Comparison of ENCODE assay signal across 8 mouse cellular contexts in genomic region chr4:41226351-41226750, GRCm38 (mm10). TPM values are rescaled to one million over a fixed set of nuclear protein-coding genes. Genes with fewer than 3 reads are reported as not detected.
DNase-seq lines count a peak whose midpoint lies in the region; ATAC-seq and TF ChIP-seq lines count a peak whose summit lies in the region.

No protein-coding gene starts in this region.

- H3K36me3 ChIP-seq in intestine, postnatal 0 days (ENCODE audit: control insufficient read depth, insufficient read depth), result peaks cover 65% of the 10 kb centered on the region
- peaks cover 19% of the 10 kb centered on the region for H3K36me3 ChIP-seq in intestine, embryonic 16.5 days (ENCODE audit: control insufficient read depth, insufficient read depth, low read length)
- peaks cover 99% of the 10 kb centered on the region for H3K36me3 ChIP-seq in G1E (replicated peaks)

- no peak overlapping the region for H3K9ac ChIP-seq in intestine, postnatal 0 days (ENCODE audit: low read depth, low read length)
- no peak overlapping the region for H3K9ac ChIP-seq in intestine, embryonic 16.5 days (ENCODE audit: low read depth, low read length)

- ATAC-seq in intestine, postnatal 0 days, result no peak
- ATAC-seq in intestine, embryonic 16.5 days, result no peak
- 0 out of 2 replicates have a peak, but pooled peaks have one; percentile 8 for ATAC-seq in G1E (ENCODE audit: extremely low read depth, insufficient number of reproducible peaks, low FRiP score, poor library complexity, severe bottlenecking)

- DNase-seq in G1E (ENCODE audit: low spot score), result no peak
- peak; percentile 24 to 47 for DNase-seq in cerebellum, adult 2 months
- peak; percentile 8 to 16 for DNase-seq in gastrocnemius, adult 8-10 months (ENCODE audit: low spot score in 2 of 2)
- peak; percentile 13 to 37 for DNase-seq in left cerebral cortex, adult 8-10 months (ENCODE audit: low spot score in 2 of 2)
- peak; percentile 52 for DNase-seq in retina, postnatal 1 day
- no peak for DNase-seq in urinary bladder, adult 2 months (ENCODE audit: low spot score)

- H3K27me3 ChIP-seq in intestine, postnatal 0 days (replicated peaks; ENCODE audit: control insufficient read depth, insufficient read depth, low read length), result no peaks in the 10 kb centered on the region
- no peaks in the 10 kb centered on the region for H3K27me3 ChIP-seq in intestine, embryonic 16.5 days (replicated peaks; ENCODE audit: control insufficient read depth, insufficient read depth, low read length)
- no peaks in the 10 kb centered on the region for H3K27me3 ChIP-seq in G1E (ENCODE audit: insufficient read depth, low read length)
- no peaks in the 10 kb centered on the region for H3K27me3 ChIP-seq in cerebellum, adult 2 months (ENCODE audit: control insufficient read depth, insufficient read depth, low read length)

- no peak for TF ChIP-seq POLR2A in cerebellum, adult 2 months (IDR thresholded peaks at IDR 0.05; ENCODE audit: borderline replicate concordance, insufficient read depth, low read length)

- peak; percentile 67 for TF ChIP-seq CTCF in intestine, postnatal 0 days (IDR thresholded peaks at IDR 0.05; ENCODE audit: low read depth)
- peak; percentile 35; the same call in 1 of the 2 replicates for TF ChIP-seq CTCF in G1E (IDR thresholded peaks at IDR 0.05; ENCODE audit: low read depth, low read length)
- peak; percentile 58; the same call in 1 of the 2 replicates for TF ChIP-seq CTCF in cerebellum, adult 2 months (IDR thresholded peaks at IDR 0.05; ENCODE audit: borderline replicate concordance, insufficient read depth, low read depth, low read length)

- WGBS in intestine, postnatal 0 days, result 76% methylated on average over 3 of the region's 3 CpGs
- WGBS in intestine, embryonic 16.5 days, result 78% methylated on average over 3 of the region's 3 CpGs
- 75% methylated on average over 3 of the region's 3 CpGs for WGBS in cerebellum, adult 2 months

- no peak overlapping the region for H3K27ac ChIP-seq in intestine, postnatal 0 days (ENCODE audit: low read depth, low read length)
- no peak overlapping the region for H3K27ac ChIP-seq in intestine, embryonic 16.5 days (ENCODE audit: low read length)
- no peak overlapping the region for H3K27ac ChIP-seq in cerebellum, adult 2 months (ENCODE audit: insufficient read depth, low read length)

- H3K4me1 ChIP-seq in intestine, postnatal 0 days (replicated peaks; ENCODE audit: control insufficient read depth, insufficient read depth, low read length), result no peaks in the 10 kb centered on the region
- no peaks in the 10 kb centered on the region for H3K4me1 ChIP-seq in intestine, embryonic 16.5 days (ENCODE audit: control insufficient read depth, insufficient read depth, low read length)
- no peaks in the 10 kb centered on the region for H3K4me1 ChIP-seq in G1E (ENCODE audit: insufficient read depth, low read depth, low read length)
- H3K4me1 ChIP-seq in cerebellum, adult 2 months (ENCODE audit: control insufficient read depth, insufficient read depth, low read length), result no peaks in the 10 kb centered on the region

- no peak overlapping the region for H3K4me2 ChIP-seq in intestine, postnatal 0 days (replicated peaks; ENCODE audit: low read depth)
- H3K4me2 ChIP-seq in intestine, embryonic 16.5 days (ENCODE audit: low read depth, low read length), result no peak overlapping the region

- no peaks in the 10 kb centered on the region for H3K9me3 ChIP-seq in intestine, postnatal 0 days (ENCODE audit: control insufficient read depth)
- no peaks in the 10 kb centered on the region for H3K9me3 ChIP-seq in intestine, embryonic 16.5 days (ENCODE audit: control insufficient read depth, low read length)
- no peaks in the 10 kb centered on the region for H3K9me3 ChIP-seq in G1E (replicated peaks)

- H3K4me3 ChIP-seq in intestine, postnatal 0 days (ENCODE audit: low read depth, low read length), result no peak overlapping the region
- H3K4me3 ChIP-seq in intestine, embryonic 16.5 days (ENCODE audit: low read length), result no peak overlapping the region
- no peak overlapping the region for H3K4me3 ChIP-seq in G1E (ENCODE audit: low read depth, low read length)
- no peak overlapping the region for H3K4me3 ChIP-seq in cerebellum, adult 2 months (replicated peaks; ENCODE audit: insufficient read depth, low read depth, low read length)

RNA-seq across cellular contexts. Expression of gene Ubap2, which starts 48.6 kb away (rescaled TPM):
- polyA plus RNA-seq in intestine, postnatal 0 days (2015; fragmentation: Nextera tagmentation; extraction: Ambion mirVana), result 15.3 and 17.7 TPM in 2 replicates
- 41.0 and 44.3 TPM in 2 replicates for polyA plus RNA-seq in intestine, embryonic 16.5 days (2015; fragmentation: Nextera tagmentation; extraction: Ambion mirVana)
- 116 and 135 TPM in 2 replicates for total RNA-seq in G1E (2014; fragmentation: Nextera tagmentation)
- 12.0 and 14.3 TPM in 2 replicates for total RNA-seq in G1E (2017)
- 552 and 920 TPM in 2 replicates for polyA plus RNA-seq in G1E (2012)
- 27.4 and 30.8 TPM in 2 replicates for polyA plus RNA-seq in cerebellum, adult 2 months (2012; rRNA removed)
- 10 to 100 TPM; 72.8 to 87.2 (median 82.4) TPM for total RNA-seq in gastrocnemius, adult 8-10 months (2022)
- total RNA-seq in left cerebral cortex, adult 8-10 months (2022), result 10 to 100 TPM; 38.8 to 46.3 (median 45.3) TPM
- polyA plus RNA-seq in urinary bladder, adult 2 months (2012; rRNA removed), result 19.0 and 30.8 TPM in 2 replicates

Comparison
In these comparisons a context has a peak if more than half of its experiments do, and no peak if none do; other contexts are left out.
1. DNase-seq: peak in cerebellum, adult 2 months (2 of 2), gastrocnemius, adult 8-10 months (2 of 2), left cerebral cortex, adult 8-10 months (2 of 2) and retina, postnatal 1 day (single experiment); none in G1E (single experiment) and urinary bladder, adult 2 months (single experiment).
2. RNA of gene Ubap2, which starts 48.6 kb away (polyA plus RNA-seq): 552 to 920 TPM in G1E; 41.0 to 44.3 TPM in intestine, embryonic 16.5 days, 27.4 to 30.8 TPM in cerebellum, adult 2 months, 19.0 to 30.8 TPM in urinary bladder, adult 2 months and 15.3 to 17.7 TPM in intestine, postnatal 0 days; every median in the first group is over 10 times any median in the second.
3. Peak in every context shown above with its lines, with median percentiles within 50 percentile points of each other: CTCF ChIP-seq.